Mouse (Mus musculus): ENCODE data around the gene Il17a. TPM values are rescaled to one million over a fixed set of nuclear protein-coding genes. Genes with fewer than 3 reads are reported as not detected.
A peak's percentile ranks its signal among the peaks of the same experiment; 100 is the strongest.
"Not testable (repeated sequence)": the region's sequence is repeated elsewhere in the genome, so short reads cannot be mapped to it uniquely, and the experiment has no call there.

The Il17a gene
- polyA plus RNA-seq, 1 experiment from 2014 or later, result not detected

GRCm38 (mm10) chr1:20759799-20760198 lies 29.1 kb downstream of the Il17a start:
- WGBS, result 65% methylated on average over 10 of the region's 10 CpGs
- TF ChIP-seq CTCF (IDR thresholded peaks at IDR 0.05; ENCODE audit: low read depth), result no peak
- no peak for ATAC-seq (ENCODE audit: insufficient read depth)
- DNase-seq, result peak; percentile 4
- no peak overlapping the region for H3K4me2 ChIP-seq
- no peaks in the 10 kb centered on the region for H3K9me3 ChIP-seq (ENCODE audit: low read depth, low read length)
- no peaks in the 10 kb centered on the region for H3K27me3 ChIP-seq (ENCODE audit: insufficient read depth, low read length)
- no peaks in the 10 kb centered on the region for H3K36me3 ChIP-seq (ENCODE audit: insufficient read depth)
- no peak overlapping the region for H3K4me3 ChIP-seq (ENCODE audit: low read depth, low read length)
- H3K9ac ChIP-seq, result no peak overlapping the region
- H3K4me1 ChIP-seq (ENCODE audit: insufficient read depth), result no peaks in the 10 kb centered on the region
- H3K27ac ChIP-seq (ENCODE audit: low read depth), result no peak overlapping the region

GRCm38 (mm10) chr1:20760331-20760730 lies 29.6 kb downstream of the Il17a start:
- 69% methylated on average over 5 of the region's 5 CpGs for WGBS
- Histone ChIP-seq H3K27me3 (ENCODE audit: insufficient read depth, low read length) (no peaks in the 10 kb centered on the region), H3K4me3 (ENCODE audit: low read depth, low read length) (no peak overlapping the region), H3K4me2 (no peak overlapping the region), H3K9me3 (ENCODE audit: low read depth, low read length) (no peaks in the 10 kb centered on the region), H3K27ac (ENCODE audit: low read depth) (no peak overlapping the region), H3K4me1 (ENCODE audit: insufficient read depth) (no peaks in the 10 kb centered on the region), H3K9ac (no peak overlapping the region), H3K36me3 (ENCODE audit: insufficient read depth) (no peaks in the 10 kb centered on the region)
- ATAC-seq (ENCODE audit: insufficient read depth) (no peak), DNase-seq (no peak)
- no peak for TF ChIP-seq CTCF (IDR thresholded peaks at IDR 0.05; ENCODE audit: low read depth)

GRCm38 (mm10) chr1:20761411-20761810 lies 30.7 kb downstream of the Il17a start:
- Histone ChIP-seq H3K4me3 (ENCODE audit: low read depth, low read length) (no peak overlapping the region), H3K36me3 (ENCODE audit: insufficient read depth) (no peaks in the 10 kb centered on the region), H3K9me3 (ENCODE audit: low read depth, low read length) (no peaks in the 10 kb centered on the region), H3K27me3 (ENCODE audit: insufficient read depth, low read length) (no peaks in the 10 kb centered on the region), H3K9ac (no peak overlapping the region), H3K4me2 (no peak overlapping the region), H3K27ac (ENCODE audit: low read depth) (no peak overlapping the region), H3K4me1 (ENCODE audit: insufficient read depth) (no peaks in the 10 kb centered on the region)
- TF ChIP-seq CTCF (IDR thresholded peaks at IDR 0.05; ENCODE audit: low read depth), result no peak
- ATAC-seq (ENCODE audit: insufficient read depth) (no peak), DNase-seq (no peak)
- WGBS, result 79% methylated on average over 4 of the region's 4 CpGs

- WGBS, result 72% methylated on average over 6 of the region's 6 CpGs
- Histone ChIP-seq H3K9ac (no peak overlapping the region), H3K27ac (ENCODE audit: low read depth) (no peak overlapping the region), H3K36me3 (ENCODE audit: insufficient read depth) (no peaks in the 10 kb centered on the region), H3K9me3 (ENCODE audit: low read depth, low read length) (no peaks in the 10 kb centered on the region), H3K4me3 (ENCODE audit: low read depth, low read length) (no peak overlapping the region), H3K27me3 (ENCODE audit: insufficient read depth, low read length) (no peaks in the 10 kb centered on the region), H3K4me2 (no peak overlapping the region), H3K4me1 (ENCODE audit: insufficient read depth) (no peaks in the 10 kb centered on the region)
- ATAC-seq (ENCODE audit: insufficient read depth) (no peak), DNase-seq (no peak)
- TF ChIP-seq CTCF (IDR thresholded peaks at IDR 0.05; ENCODE audit: low read depth), result no peak
Observed at GRCm38 (mm10) chr1:20766526-20766925, 35.8 kb downstream of the Il17a start.

- not testable (repeated sequence) for H3K4me3 ChIP-seq (ENCODE audit: low read depth, low read length); H3K9me3 ChIP-seq (ENCODE audit: low read depth, low read length); H3K4me1 ChIP-seq (ENCODE audit: insufficient read depth); H3K27me3 ChIP-seq (ENCODE audit: insufficient read depth, low read length); H3K4me2 ChIP-seq; H3K27ac ChIP-seq (ENCODE audit: low read depth); H3K9ac ChIP-seq; H3K36me3 ChIP-seq (ENCODE audit: insufficient read depth); ATAC-seq (ENCODE audit: insufficient read depth); DNase-seq
- 80% methylated on average over 4 of the region's 4 CpGs for WGBS
Observed at GRCm38 (mm10) chr1:20774026-20774730, 43.5 kb downstream of the Il17a start.

GRCm38 (mm10) chr1:20778366-20778765 lies 47.7 kb downstream of the Il17a start:
- Histone ChIP-seq H3K4me1 (ENCODE audit: insufficient read depth) (no peaks in the 10 kb centered on the region), H3K4me3 (ENCODE audit: low read depth, low read length) (no peak overlapping the region), H3K9ac (no peak overlapping the region), H3K9me3 (ENCODE audit: low read depth, low read length) (no peaks in the 10 kb centered on the region), H3K4me2 (no peak overlapping the region), H3K27ac (ENCODE audit: low read depth) (no peak overlapping the region), H3K27me3 (ENCODE audit: insufficient read depth, low read length) (no peaks in the 10 kb centered on the region), H3K36me3 (ENCODE audit: insufficient read depth) (no peaks in the 10 kb centered on the region)
- ATAC-seq (ENCODE audit: insufficient read depth) (no peak), DNase-seq (no peak)
- 73% methylated on average over 2 of the region's 2 CpGs for WGBS
- TF ChIP-seq CTCF (IDR thresholded peaks at IDR 0.05; ENCODE audit: low read depth), result no peak

MicroRNA genes within 50 kb of the gene (microRNA counts, 519-probe panel; counts per million panel counts)
- microRNA mmu-miR-133b, result 1,546 counts per million, percentile 10 among the panel's probes with 10 or more counts

Small RNA genes lying within 50 kb of the gene (microRNA-seq; reads per million reads assigned to microRNA genes)
- gene Mir133b (ENCODE audit: borderline number of aligned reads), result 0.71 reads per million

Other genes starting within 250 kb of the Il17a start
- gene Pkhd1, start 112.8 kb upstream of the Il17a start, polyA plus RNA-seq (2014; fragmentation: Nextera tagmentation; extraction: Ambion mirVana), result 0.67 and 0.78 TPM in 2 replicates
- not detected in 2 replicates for gene Il17f, start 59.7 kb downstream of the Il17a start, polyA plus RNA-seq (2014; fragmentation: Nextera tagmentation; extraction: Ambion mirVana)
- gene Mcm3, start 89.4 kb downstream of the Il17a start, polyA plus RNA-seq (2014; fragmentation: Nextera tagmentation; extraction: Ambion mirVana), result 206 and 207 TPM in 2 replicates
- 4.8 and 5.4 TPM in 2 replicates for gene Paqr8, start 159.7 kb downstream of the Il17a start, polyA plus RNA-seq (2014; fragmentation: Nextera tagmentation; extraction: Ambion mirVana)
- gene Efhc1, start 220.7 kb downstream of the Il17a start, polyA plus RNA-seq (2014; fragmentation: Nextera tagmentation; extraction: Ambion mirVana), result 2.3 and 3.0 TPM in 2 replicates